In genomic region chr13:26375546-26375945, GRCm38 (mm10) we compare ENCODE assay signal across 34 mouse cellular contexts.
A peak's percentile ranks its signal among the peaks of the same experiment; 100 is the strongest.
DNase-seq lines count a peak whose midpoint lies in the region; ATAC-seq and TF ChIP-seq lines count a peak whose summit lies in the region.
"Had no signal": no experiment of that assay in that cellular context is flagged by ENCODE, and none has a peak within 500 bp of the region (broad histone marks: within the 10 kb centered on the region; RNA-seq: fewer than 3 reads in every experiment).

No protein-coding gene starts in this region.

- DNase-seq in embryonic facial prominence, embryonic 11.5 days (ENCODE audit: low spot score), result peak; percentile 47
- no peak for DNase-seq in embryonic facial prominence, embryonic 10.5 days (ENCODE audit: low spot score)
- DNase-seq in 3T3-L1 (ENCODE audit: low read depth, low spot score) (peak; percentile 58), adipocyte (ENCODE audit: low spot score) (peak; percentile 22)
- peak; percentile 54 for DNase-seq in fibroblast of lung, adult 2 months (ENCODE audit: low read depth)
- DNase-seq in frontal cortex, adult 2 months (ENCODE audit: extremely low spot score in 1 of 2, low spot score in 1 of 2), result no peak
- no peak for DNase-seq in layer of hippocampus, adult 2 months (ENCODE audit: low spot score in 2 of 2)
- DNase-seq: adrenal gland, adult 2 months; adrenal gland, postnatal 14 days; B cell, adult 2 months; cerebellum, adult 11 months; cerebellum, adult 2 months; cerebellum, adult 9-11 months; cerebellum, postnatal 25 days; gastrocnemius, adult 2 months; gastrocnemius, postnatal 14 days; heart, postnatal 10 days; heart, postnatal 36 days; kidney, adult 18-20 months had no signal

- no peak overlapping the region for H3K4me3 ChIP-seq in embryonic facial prominence, embryonic 11.5 days (ENCODE audit: low read depth, low read length)
- H3K4me3 ChIP-seq in embryonic facial prominence, embryonic 10.5 days, result no peak overlapping the region
- no peak overlapping the region for H3K4me3 ChIP-seq in intestine, postnatal 0 days (ENCODE audit: low read depth, low read length)
- no peak overlapping the region for H3K4me3 ChIP-seq in layer of hippocampus, adult 2 months
- H3K4me3 ChIP-seq: embryonic facial prominence, embryonic 15.5 days; erythroblast, embryonic 14.5 days; forebrain, embryonic 10.5 days; forebrain, embryonic 13.5 days; gastrocnemius, adult 2 months; heart, embryonic 12.5 days; heart, embryonic 15.5 days; hindbrain, embryonic 10.5 days; hindbrain, embryonic 13.5 days; intestine, embryonic 15.5 days had no signal

- no peak for TF ChIP-seq CTCF in intestine, postnatal 0 days (IDR thresholded peaks at IDR 0.05; ENCODE audit: low read depth)
- no peak for TF ChIP-seq CTCF in layer of hippocampus, adult 2 months (conservative IDR thresholded peaks at IDR 0.05)

- ATAC-seq in embryonic facial prominence, embryonic 11.5 days (replicated peaks; ENCODE audit: insufficient number of reproducible peaks, low FRiP score, low TSS enrichment, low read depth), result no peak
- no peak for ATAC-seq in intestine, postnatal 0 days
- ATAC-seq: activated CD4-positive, CD25-positive, alpha-beta regulatory T cell, adult 4 months; forebrain, embryonic 13.5 days; forebrain, embryonic 16.5 days; hindbrain, embryonic 16.5 days; intestine, embryonic 15.5 days had no signal

- H3K9ac ChIP-seq in embryonic facial prominence, embryonic 11.5 days (replicated peaks; ENCODE audit: low read length), result no peak overlapping the region
- H3K9ac ChIP-seq in intestine, postnatal 0 days (ENCODE audit: low read depth, low read length), result no peak overlapping the region
- H3K9ac ChIP-seq: embryonic facial prominence, embryonic 15.5 days; forebrain, embryonic 13.5 days; heart, embryonic 12.5 days; heart, embryonic 15.5 days; hindbrain, embryonic 13.5 days; intestine, embryonic 15.5 days had no signal

- H3K9me3 ChIP-seq in embryonic facial prominence, embryonic 11.5 days (replicated peaks; ENCODE audit: control insufficient read depth, low read length), result no peaks in the 10 kb centered on the region
- 0 out of 2 replicates have a peak, but pooled peaks cover 2% of the 10 kb centered on the region for H3K9me3 ChIP-seq in embryonic facial prominence, embryonic 10.5 days
- no peaks in the 10 kb centered on the region for H3K9me3 ChIP-seq in intestine, postnatal 0 days (ENCODE audit: control insufficient read depth)
- H3K9me3 ChIP-seq: embryonic facial prominence, embryonic 15.5 days; forebrain, embryonic 10.5 days; forebrain, embryonic 13.5 days; G1E; heart, embryonic 12.5 days; heart, embryonic 15.5 days; hindbrain, embryonic 10.5 days; hindbrain, embryonic 13.5 days; intestine, embryonic 15.5 days had no signal

- no peaks in the 10 kb centered on the region for H3K36me3 ChIP-seq in embryonic facial prominence, embryonic 11.5 days (replicated peaks; ENCODE audit: control insufficient read depth, insufficient read depth, low read depth, low read length)
- H3K36me3 ChIP-seq in embryonic facial prominence, embryonic 10.5 days (replicated peaks), result no peaks in the 10 kb centered on the region
- H3K36me3 ChIP-seq in intestine, postnatal 0 days (ENCODE audit: control insufficient read depth, insufficient read depth), result no peaks in the 10 kb centered on the region
- H3K36me3 ChIP-seq: embryonic facial prominence, embryonic 15.5 days; forebrain, embryonic 10.5 days; G1E; heart, embryonic 12.5 days; heart, embryonic 15.5 days; hindbrain, embryonic 10.5 days; hindbrain, embryonic 13.5 days; intestine, embryonic 15.5 days had no signal

- no peak overlapping the region for H3K4me2 ChIP-seq in embryonic facial prominence, embryonic 11.5 days (ENCODE audit: low read depth, low read length)
- no peak overlapping the region for H3K4me2 ChIP-seq in intestine, postnatal 0 days (replicated peaks; ENCODE audit: low read depth)
- H3K4me2 ChIP-seq: embryonic facial prominence, embryonic 15.5 days; forebrain, embryonic 13.5 days; heart, embryonic 12.5 days; heart, embryonic 15.5 days; hindbrain, embryonic 13.5 days; intestine, embryonic 15.5 days had no signal

- H3K27me3 ChIP-seq in embryonic facial prominence, embryonic 11.5 days (ENCODE audit: control insufficient read depth, insufficient read depth, low read length), result no peaks in the 10 kb centered on the region
- H3K27me3 ChIP-seq in embryonic facial prominence, embryonic 10.5 days (replicated peaks; ENCODE audit: low read depth, poor library complexity, severe bottlenecking), result no peaks in the 10 kb centered on the region
- H3K27me3 ChIP-seq in intestine, postnatal 0 days (replicated peaks; ENCODE audit: control insufficient read depth, insufficient read depth, low read length), result no peaks in the 10 kb centered on the region
- H3K27me3 ChIP-seq: CH12.LX; embryonic facial prominence, embryonic 15.5 days; forebrain, embryonic 13.5 days; heart, embryonic 12.5 days; heart, embryonic 15.5 days; hindbrain, embryonic 13.5 days; intestine, embryonic 15.5 days had no signal

- H3K4me1 ChIP-seq in embryonic facial prominence, embryonic 11.5 days (ENCODE audit: control insufficient read depth, insufficient read depth, low read length), result no peaks in the 10 kb centered on the region
- H3K4me1 ChIP-seq in embryonic facial prominence, embryonic 10.5 days, result no peaks in the 10 kb centered on the region
- H3K4me1 ChIP-seq in intestine, postnatal 0 days (replicated peaks; ENCODE audit: control insufficient read depth, insufficient read depth, low read length), result no peaks in the 10 kb centered on the region
- H3K4me1 ChIP-seq: embryonic facial prominence, embryonic 15.5 days; forebrain, embryonic 10.5 days; forebrain, embryonic 13.5 days; heart, embryonic 12.5 days; heart, embryonic 15.5 days; hindbrain, embryonic 10.5 days; hindbrain, embryonic 13.5 days; intestine, embryonic 15.5 days had no signal

- no peak overlapping the region for H3K27ac ChIP-seq in embryonic facial prominence, embryonic 11.5 days (replicated peaks; ENCODE audit: low read depth, low read length)
- no peak overlapping the region for H3K27ac ChIP-seq in embryonic facial prominence, embryonic 10.5 days (replicated peaks)
- H3K27ac ChIP-seq in intestine, postnatal 0 days (ENCODE audit: low read depth, low read length), result no peak overlapping the region
- H3K27ac ChIP-seq in layer of hippocampus, adult 2 months, result no peak overlapping the region
- H3K27ac ChIP-seq: embryonic facial prominence, embryonic 15.5 days; forebrain, embryonic 10.5 days; forebrain, embryonic 13.5 days; gastrocnemius, adult 2 months; heart, embryonic 15.5 days; hindbrain, embryonic 10.5 days; hindbrain, embryonic 13.5 days; intestine, embryonic 15.5 days had no signal

Comparison
In these comparisons a context has a peak if more than half of its experiments do, and no peak if none do; other contexts are left out.
1. DNase-seq: peak in embryonic facial prominence, embryonic 11.5 days (single experiment), 3T3-L1 (single experiment), adipocyte (single experiment) and fibroblast of lung, adult 2 months (single experiment); none in embryonic facial prominence, embryonic 10.5 days (single experiment), frontal cortex, adult 2 months (0 of 2) and layer of hippocampus, adult 2 months (0 of 2).